Mouse (Mus musculus) heart, postnatal 0 days (tissue): ENCODE results near the gene Fndc8.

ENCODE experiments used
- CTCF ChIP-seq: IDR thresholded peaks from 2 replicates; pipeline ENCODE4 v1.5.1; 2016; ENCODE audit warnings: antibody characterized with exemption, control low read depth, low read depth
- EP300 ChIP-seq: IDR thresholded peaks from 2 replicates; pipeline ENCODE4 v1.6.1; 2016; ENCODE audit warnings: antibody characterized with exemption, low read depth

GRCm38 (mm10) chr11:82863059-82863458, 28.9 kb upstream of the Fndc8 start:
- no peak for TF ChIP-seq CTCF
- no peak for TF ChIP-seq EP300
